Mouse (Mus musculus) retina, postnatal 1 day (tissue): ENCODE measurements at regions not wholly inside any gene's neighbourhood (a gene's known extent, or its start where the extent isn't known, plus 50 kb on each side); places are given as distances from the start of the nearest gene placed in this dataset.

Experiments
- DNase-seq: peaks from one replicate; pipeline ENCODE4 v3.0.0-alpha.2; 2012

DNA sequence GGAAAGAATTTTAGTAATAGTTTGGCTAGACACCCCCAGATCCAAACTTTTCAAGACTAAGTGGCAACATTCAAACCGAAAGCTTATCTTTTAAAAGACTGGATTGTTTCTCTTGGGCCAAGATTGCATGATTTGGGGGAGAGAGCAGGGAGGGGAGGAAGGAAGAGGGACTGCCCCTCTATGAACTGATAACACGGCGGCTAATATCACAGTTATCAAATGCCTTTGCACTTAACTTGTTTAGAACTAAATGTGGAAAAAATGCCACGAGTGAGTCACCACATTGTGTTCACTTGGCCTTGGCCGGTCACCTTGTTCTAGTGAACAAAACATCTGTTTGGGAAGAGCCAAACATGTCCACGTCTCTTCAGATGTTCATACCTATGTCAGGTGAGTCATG, 92.3 kb downstream of the Tes start:
- DNase-seq: no peak

DNA sequence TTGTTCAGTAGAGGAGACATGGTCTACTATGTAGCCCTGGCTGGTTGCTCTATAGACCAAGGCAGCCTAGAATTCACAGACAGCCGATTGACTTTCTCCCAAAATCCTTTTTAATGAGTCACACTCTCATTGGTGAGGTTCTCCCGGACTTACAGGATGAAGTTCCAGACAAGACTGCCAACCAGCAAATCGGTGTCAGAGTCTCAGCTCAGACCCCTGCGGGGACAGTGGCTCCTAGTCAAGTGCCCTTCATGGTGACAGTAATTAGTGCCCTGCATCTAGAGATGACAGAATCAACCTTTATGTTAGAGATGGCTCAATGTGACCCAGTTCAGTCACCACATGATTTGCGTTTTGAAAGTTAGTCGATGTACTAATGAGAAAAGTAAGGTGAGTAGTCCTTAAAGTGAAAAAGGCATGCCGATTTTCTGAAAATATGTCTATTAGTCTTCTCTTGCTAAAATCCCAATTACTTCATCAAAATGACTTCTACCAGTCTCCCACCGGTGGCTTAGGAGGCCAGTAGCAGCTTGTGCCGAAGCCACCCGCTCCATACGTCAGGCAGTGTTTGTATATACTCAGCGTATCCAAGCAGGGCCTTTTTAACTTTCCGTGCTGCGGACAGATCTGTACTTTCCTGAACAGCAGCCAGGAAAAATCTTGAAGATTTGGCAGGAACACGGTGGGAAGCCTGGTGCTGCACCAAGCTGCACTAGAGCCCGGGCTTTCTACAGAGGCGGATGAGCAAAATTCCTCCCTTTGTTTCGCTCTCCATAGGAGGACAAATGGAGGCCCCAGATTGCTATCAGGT, 105.2 kb downstream of the Tes start:
- peak; percentile 75 for DNase-seq

DNA sequence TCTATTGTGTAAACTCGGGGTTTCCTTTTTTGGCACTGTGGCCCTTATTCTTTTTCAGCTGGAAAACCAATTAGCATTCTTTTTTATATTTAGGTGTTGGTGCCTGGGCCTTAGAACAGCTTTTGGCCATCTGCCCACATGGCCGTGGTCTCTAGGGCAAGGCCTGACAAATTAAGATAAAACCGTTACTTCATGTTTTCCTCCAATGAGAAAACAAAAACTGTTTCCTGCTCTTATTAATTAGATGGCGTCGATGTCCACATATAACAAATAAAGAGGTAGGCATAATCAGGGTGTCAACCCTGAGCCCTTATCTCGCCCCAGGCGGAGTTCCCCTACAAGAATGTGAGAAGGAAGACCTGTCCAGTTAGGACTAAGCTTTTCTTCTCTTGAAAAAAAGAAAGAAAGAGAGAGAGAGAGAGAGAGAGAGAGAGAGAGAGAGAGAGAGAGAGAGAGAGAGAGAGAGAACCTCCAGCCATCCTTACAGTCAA, 105.9 kb downstream of the Tes start:
- DNase-seq: no peak

DNA sequence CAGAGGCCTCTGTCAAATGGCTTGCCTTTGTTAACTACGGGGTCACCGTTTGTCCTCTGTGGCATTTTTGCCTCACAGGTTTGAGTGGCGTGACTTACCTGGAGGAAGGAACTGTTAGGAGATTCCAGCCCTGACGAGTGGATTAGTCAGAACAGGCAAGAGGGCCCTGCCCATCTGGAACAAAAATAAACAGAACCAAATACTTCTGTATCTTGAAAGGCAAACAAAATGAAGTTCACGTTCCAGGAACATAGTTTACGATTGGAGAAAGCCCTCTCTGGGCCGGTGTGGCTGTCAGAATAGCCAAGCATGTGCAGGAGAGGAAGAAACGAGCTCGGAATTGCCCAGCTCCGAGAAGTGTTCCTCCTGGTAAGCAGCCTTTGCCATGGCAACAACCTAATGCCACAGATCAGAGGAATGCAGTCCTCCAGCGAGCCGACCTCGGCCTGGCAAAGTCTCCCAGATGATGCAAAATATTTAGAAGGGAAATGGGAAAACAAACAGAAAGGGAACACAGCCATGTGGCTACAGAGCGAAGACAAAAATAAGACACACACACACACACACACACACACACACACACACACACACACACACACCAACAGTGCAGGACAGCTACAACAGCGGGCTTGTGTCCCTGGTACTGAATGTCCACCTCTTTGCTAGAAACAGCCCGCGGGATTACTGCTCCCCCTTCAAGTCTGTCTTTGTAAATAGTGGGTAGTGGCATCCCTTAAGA, 106.5 kb downstream of the Tes start:
- peak; percentile 71 for DNase-seq

DNA sequence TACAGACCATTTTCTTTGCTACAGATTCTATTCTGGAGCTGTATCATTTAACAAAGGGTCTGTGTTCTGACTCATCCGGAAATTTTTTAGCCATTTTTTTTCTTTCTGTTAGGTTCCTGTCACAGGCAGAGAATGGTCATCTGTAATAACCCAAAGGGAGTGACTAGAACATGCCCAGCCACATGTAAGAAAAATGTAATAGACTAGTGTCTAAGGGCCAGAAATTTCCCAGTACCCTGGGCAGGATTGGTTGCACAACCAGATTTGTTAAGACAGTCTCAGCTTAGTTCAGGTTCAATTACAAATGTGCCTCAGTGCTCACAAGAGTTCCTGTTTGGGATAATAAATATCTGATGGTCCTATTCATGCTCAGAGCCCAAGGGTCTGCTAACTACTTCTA, 107.1 kb downstream of the Tes start:
- DNase-seq: no peak

DNA sequence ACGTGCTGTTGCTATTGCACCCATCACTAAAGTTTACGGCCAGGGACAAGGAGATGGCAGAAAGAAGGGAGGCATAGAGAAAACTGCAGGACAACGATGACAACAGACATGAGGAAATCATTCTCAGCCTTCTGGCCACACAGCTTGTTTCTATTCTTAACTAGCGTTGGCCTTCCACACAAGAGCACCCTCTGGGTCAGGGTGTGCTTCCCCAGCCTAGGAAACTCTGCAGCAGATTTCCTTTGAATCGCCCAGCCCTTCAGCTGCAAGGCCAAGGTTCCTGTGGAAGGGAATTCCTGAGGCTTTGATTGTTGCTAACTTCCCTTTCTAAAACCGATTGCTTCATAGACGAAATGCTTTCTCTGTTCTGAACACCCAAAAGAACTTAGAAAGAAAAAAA, 103.8 kb upstream of the Cav2 start:
- no peak for DNase-seq

DNA sequence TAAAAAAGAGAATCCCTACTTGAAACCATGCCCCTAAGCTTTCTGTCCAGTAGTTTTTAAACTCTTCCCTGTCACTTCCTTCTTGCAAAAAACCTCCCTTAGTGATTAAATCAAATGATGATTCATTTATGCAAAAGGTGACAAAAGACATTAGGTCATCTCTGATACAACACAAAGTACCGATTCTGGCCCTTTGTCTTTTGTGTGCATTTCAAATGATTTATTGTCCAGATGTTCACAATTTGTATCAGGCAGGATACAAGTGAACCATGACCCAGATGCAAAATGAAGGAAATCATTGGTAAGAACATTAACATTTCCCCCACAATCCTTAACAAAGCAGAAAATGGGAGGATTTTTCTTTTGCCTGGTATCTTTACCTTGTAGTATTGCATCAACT, 101.5 kb upstream of the Cav2 start:
- no peak for DNase-seq

DNA sequence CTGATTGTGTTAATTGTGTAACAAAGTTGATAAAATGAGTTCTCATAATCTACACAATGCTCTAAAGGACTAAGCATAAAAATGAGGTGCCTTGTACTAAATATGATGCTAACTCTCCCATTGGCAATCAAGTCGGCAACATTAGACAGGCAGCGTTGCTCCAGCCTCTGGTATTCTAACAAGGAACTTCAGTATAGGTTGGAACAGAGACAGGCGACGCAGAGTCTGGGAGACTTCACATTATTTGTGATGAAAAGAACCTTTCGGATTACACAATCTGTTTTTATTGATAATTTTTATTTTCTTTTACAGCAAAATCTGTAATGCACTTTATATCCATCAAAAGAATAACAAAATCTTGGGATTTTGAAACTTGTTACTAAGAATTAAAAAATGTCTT, 94.4 kb upstream of the Cav2 start:
- DNase-seq: no peak

DNA sequence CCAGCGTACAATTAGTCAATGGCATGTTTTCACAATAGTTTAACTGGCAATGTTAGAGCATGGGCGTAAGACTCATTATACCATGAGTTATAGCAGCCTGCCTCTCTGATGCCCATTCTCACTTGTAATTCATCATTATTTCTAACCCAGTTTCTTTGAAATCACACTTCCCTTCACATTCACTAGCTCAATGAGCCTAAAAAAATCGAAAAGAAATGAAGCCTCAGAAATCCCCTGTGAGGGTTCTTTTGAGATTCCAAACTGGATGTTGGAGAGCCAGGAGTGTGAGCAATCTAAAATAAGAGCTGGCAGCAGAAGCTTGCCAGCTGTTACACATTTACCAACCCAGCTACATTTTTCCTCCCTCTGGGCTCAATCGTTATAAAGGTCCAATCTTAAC, 93.9 kb upstream of the Cav2 start:
- no peak for DNase-seq

DNA sequence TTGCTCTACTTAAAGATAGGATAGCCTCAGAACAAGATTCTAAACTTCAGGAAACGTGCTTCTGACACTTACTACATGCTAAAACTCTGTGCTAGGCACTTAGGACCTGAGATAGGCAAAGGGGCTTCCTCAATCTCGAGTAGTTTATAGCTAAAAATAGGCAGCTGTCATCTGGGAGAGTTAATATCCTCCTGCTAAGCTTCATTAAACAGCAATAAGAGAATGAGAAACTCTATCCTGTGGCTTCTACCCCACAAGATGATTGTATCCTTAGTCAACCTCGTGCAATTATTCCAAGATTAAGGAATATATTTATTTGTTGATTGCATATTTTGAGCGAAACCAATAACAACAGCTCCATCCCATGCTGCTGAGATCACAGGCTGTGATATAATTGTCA, 85.4 kb upstream of the Cav2 start:
- DNase-seq: no peak

DNA sequence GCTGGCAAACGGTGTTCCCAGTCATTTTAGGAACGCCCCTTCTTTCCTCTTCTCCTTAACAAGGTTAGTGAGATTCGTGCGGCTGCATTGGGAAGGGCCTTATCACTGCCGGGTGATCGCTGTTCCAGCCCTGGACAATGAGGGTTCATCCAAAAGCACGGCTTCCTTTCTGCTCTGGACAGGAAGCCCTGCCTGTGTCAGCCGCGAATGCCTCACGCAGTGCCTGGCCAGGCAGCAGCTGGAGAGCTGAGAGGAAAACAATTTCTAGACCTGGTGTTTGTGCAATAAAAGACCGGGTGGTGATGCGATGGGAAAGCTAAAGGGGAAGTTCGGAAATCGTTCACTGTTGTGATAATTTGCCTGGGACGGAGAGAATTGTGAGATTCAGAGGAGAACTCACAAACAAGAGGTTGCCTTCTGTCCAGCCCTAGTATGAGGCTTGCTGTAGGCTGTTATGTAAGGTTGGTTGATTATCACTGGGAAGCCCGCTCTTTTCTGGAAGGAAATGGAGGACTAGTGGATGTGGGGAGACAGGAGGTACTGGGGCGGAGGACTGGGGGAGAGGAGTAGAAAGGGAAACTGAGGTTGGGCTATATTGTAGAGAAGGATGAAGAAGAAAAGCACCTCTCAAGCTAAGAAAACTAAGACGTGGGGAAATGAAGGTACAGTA, 83.1 kb upstream of the Cav2 start:
- no peak for DNase-seq

DNA sequence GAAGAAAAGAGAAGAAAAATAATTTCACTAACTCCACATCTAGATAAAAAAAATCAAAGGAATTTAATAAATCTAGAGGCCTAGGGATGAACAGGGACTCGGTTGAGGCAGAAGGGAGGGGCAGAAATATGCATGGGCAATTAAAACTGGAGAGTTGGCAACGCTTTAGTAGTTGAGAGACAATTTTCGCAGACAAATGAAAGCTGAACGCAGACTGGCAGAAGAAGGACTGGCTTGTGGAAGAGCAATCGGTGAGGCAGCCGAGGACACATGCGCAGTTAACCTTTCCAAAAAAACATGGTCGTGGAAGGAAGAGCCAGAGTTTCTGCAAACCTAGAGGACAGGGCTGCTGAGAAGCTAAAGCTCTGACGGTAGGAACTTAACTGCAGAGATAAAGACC, 82.1 kb upstream of the Cav2 start:
- no peak for DNase-seq

DNA sequence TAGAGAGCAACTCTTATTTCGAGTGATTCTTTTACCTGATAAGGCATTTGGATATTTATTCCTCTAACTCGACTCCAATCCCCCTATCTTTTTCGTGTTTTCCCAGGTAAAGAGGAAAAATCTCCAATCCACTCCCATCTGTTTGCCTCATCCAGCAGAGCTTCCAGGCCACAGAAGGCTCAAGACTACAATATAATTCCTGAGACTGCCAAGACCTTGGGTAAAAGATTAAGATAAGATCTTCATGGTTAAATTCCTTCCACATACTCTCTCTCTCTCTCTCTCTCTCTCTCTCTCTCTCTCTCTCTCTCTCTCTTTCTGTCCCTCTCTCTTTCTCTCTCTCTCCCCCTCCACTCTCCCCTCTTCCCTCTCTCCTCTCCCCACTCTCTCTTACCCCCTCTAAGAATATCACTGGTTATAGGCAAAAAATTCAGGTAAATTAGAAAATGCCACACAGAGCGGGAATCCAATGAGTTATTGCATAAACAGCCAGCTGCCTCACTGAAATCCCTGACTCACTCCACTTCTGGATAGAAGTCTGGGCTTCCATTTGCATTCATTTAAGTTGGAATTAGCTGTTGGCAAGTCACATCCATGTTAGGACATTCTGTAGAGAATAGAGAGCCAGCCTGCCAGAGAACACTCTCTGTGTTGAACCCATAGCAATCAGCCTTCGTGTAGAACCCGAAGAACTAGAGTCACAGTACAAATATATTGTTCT, 78.9 kb upstream of the Cav2 start:
- no peak for DNase-seq

DNA sequence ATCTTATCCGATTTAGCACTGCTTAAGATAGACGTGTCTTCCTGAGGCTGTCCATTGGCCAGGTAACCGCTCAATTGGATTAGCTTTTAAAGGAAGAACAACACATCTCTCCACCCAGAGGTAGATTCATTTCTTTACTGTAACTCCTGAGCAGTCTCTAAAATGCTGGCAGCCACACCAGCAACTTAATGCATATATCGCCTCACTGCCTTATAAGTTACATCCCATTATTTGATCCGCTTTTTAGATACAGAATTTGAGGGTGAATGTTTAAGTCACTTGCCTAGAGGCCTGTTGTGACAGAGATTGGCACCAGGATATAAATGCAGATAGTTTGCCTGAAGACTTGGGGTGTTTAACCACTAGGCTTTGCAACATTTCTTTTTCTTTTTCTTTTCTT, 77.7 kb upstream of the Cav2 start:
- DNase-seq: no peak

DNA sequence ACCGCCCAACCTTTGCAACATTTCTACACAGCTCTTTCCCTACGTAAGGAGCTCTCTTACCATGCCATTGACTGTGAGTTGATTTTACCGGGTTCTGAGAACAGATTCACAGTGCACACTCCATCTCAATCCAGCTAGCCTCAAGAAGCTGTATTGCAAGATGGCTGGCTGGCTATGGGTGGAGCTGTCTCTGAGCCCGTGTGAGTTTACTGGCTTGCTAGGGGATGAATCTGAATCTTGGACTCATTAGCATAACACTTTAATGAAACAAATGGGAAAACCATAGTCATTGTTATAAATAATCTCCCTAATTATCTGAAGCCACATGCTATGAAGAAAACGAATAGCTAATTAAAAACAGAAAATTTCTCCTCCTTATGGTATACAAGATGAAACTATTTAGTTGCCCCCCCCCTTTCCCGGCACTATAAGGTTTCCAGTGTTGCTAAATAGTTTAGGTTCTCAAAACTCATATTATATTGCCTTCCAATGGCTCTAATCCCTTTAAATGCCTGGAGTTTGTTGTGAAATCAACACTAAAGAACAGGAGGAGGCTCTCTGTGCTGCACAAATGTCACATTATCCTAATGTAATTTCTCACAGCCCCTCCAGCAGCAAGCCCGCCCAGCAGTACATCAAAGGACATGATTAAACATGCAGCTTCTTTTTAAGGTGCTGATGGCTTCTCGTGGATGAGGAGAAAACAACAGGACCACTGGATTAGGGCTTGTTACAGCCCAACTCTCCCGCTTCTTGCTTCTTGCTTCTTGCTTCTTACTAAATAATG, 76.9 kb upstream of the Cav2 start:
- no peak for DNase-seq

DNA sequence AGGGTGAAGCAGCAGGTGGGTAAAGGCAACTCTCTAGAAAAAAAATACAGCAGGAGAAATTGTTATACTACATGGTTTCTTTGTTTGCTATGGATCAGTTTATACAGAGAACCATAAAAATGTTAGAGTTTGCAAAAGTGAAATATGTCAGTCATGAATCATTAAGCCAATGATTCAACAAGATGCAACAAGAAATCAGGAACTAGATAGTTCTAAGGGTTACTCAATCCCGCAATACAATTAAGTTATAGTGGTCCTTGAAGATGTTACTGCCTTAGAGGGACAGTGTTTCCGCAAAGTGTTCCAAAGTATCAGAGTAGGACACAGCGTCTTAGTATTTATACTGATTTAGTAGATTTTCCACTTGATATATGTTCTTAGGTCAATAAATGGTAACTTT, 74.1 kb upstream of the Cav2 start:
- no peak for DNase-seq

DNA sequence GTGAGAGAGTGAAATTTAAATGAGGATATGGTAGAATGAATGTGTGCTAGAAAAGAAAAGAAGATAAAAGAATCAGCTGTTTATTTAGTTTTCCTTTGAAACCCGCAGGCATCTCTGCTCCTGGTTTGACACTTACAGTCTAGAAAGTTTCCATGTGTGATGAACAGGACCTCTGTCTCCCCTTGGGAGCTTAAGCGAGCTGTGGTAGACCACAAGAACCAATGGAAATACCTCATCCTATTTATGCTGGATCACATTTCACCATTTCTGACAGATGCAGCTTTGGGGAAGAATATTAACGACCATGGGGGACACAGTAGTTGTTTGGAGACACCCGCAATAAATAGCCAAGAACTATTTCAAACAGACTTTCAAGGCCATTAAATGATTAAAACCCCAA, 71.2 kb upstream of the Cav2 start:
- no peak for DNase-seq

DNA sequence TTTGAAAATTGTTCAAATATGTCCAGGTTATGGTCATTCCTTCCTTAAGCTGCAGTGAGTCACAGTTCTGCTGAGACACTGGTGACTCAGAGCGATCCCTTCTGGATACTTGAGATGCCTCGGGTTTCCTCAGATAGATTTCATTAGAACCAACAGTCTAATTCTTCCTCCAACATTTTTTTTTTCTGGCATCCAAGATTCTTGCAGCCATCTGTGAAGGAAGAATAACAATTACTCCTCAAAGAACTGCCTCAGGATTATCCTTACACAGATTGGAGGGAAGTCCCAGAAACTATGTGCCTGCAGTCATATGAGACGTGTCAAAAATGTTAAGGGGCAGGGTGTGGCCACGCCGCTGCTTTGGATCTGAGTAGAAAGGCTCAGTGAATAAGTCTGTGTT, 69.6 kb upstream of the Cav2 start:
- no peak for DNase-seq

DNA sequence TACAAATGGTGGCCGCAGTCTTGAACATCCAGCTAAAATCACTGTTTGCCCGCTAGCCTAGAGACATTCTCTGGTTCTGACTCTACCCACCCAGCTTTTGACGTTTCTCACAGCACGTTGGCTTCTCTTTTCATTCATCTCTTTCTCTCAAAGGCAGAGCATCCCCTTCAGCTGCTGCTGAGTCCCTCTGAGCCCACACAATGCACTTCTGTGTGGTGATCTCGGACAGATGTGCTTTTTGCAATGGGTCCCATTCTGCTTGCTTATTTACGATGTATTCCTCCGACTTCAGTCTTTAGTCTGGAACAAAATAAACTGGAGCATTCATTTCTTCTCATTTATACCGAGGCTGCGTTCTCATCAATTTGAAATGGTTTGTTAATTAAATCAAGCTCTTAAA, 66.2 kb upstream of the Cav2 start:
- no peak for DNase-seq

DNA sequence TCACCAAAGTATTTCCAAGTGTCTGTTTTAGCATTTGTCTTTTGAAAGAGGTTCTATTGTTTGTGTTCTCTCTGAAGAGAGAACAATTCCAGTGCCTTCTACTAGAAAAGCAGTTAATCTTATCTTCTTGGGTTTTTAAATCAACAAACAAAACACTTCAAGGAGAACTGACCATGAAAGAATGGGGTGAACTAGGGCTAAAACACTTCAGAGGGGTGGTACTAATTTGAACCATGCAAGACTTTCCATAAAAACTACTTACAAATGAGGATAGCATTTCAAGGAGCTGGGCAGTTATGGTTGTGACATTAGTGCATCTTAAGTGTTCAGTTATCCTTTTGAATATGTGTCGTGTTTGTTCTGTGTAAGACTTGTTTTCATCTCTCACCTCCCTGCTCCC, 64.5 kb upstream of the Cav2 start:
- no peak for DNase-seq

DNA sequence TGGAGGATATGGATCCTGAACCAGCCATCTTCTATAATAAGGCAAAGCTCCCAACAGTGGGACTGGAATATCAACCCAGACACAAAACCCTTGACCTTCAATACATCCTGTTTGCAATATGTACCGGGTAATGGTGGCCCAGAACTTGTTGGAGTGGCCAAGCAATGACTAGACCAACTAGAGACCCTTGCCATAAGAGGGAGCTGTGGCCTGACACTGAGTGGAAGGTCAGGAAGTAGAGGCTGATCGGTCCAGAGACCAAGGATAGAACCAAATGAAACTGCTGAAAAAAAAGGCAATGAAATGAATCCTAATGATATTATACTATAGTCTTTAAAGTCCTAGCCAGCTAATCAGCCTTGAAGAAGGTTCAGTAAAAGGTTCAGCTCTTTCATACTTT, 57.2 kb upstream of the Cav2 start:
- no peak for DNase-seq

DNA sequence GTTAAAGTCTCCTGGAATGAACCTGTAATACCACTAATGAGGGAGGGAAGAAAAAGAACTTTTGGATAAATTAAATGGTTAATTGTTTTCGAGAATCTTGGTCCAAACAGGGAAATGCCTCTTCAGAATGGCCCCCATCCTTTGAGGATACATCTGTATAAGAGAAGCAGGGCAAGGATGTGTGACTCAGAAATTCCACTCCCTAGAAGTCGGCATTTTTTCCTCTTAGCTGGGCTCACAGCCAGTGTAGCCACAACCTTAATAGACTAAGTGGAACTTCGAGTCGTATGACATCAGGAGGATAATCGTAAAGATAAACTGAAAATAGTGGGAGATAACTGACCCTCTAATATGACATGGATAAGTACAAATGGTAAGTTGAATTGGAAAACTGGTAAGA, 56.1 kb upstream of the Cav2 start:
- DNase-seq: no peak

DNA sequence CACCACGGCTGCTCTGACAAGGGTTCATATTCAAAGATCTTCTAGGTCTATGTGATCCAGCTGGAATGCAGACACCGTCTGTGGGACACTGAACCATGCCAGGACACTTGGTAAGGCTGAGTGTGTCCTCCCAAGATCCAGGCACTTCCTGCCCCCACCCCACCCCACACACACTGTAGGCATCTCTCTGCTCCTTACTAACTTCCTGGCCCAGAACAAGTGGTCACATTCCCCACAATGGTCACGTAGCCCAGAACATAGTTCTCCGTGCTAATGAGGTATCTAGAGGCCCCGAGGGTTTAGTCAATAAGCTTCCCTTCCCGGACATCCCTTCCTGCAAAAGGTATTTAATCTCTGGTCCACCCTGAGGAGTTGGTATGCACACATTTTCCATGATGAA, 54.5 kb upstream of the Cav2 start:
- no peak for DNase-seq
